Mouse (Mus musculus): Measurements from ENCODE around the gene 1700016D06Rik. TPM values are rescaled to one million over a fixed set of nuclear protein-coding genes. Genes with fewer than 3 reads are reported as not detected.
A peak's percentile ranks its signal among the peaks of the same experiment; 100 is the strongest.

The 1700016D06Rik gene
- polyA plus RNA-seq, 1 experiment: not detected

DNA sequence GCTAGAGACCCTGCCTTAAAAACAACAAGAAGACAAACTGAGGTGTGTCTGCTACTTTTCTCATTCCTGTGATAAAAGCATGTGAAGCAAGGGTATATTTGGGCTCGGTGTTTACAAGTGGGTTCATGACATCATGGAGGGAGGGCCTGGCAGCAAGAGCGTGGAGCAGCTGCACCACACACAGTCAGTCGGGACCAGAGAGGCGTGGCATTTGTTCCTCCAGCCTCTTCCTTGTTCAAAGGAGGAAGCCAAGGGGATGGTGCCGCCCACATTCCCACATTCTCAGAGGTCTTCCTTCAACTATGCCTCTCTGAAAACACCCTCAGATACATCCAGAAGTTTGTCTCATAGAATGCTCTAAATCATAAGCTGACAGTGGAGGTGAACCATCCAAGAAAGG, 2.9 kb upstream of the 1700016D06Rik start:
- no peak for DNase-seq (ENCODE audit: extremely low spot score in 1 of 2, low spot score in 1 of 2)

DNA sequence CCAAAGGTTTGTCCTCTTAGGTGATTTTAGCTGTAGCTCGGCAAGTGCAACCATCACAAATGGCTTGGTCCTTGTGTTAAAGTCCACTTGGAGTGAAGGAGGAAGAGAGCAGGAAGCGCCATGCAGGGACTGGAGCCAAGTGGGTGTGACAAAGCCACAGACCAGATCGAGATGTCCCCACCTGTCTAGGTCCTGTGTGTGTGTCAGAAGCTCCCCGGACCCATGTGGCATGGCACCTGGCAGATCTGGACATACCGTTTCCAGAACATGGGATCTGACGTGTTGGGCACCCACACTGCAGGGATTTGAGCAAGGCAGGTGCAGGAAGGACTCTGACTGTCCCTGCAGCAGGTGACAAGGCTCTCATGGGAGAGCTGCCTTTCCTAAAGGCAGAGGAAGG, 565 bp upstream of the 1700016D06Rik start:
- no peak for DNase-seq (ENCODE audit: extremely low spot score in 1 of 2, low spot score in 1 of 2)

- peak; percentile 39 to 90 for DNase-seq (ENCODE audit: extremely low spot score in 1 of 2, low spot score in 1 of 2)
Measured at GRCm38 (mm10) chr8:11700060-11701032, 517 bp downstream of the 1700016D06Rik start.

DNA sequence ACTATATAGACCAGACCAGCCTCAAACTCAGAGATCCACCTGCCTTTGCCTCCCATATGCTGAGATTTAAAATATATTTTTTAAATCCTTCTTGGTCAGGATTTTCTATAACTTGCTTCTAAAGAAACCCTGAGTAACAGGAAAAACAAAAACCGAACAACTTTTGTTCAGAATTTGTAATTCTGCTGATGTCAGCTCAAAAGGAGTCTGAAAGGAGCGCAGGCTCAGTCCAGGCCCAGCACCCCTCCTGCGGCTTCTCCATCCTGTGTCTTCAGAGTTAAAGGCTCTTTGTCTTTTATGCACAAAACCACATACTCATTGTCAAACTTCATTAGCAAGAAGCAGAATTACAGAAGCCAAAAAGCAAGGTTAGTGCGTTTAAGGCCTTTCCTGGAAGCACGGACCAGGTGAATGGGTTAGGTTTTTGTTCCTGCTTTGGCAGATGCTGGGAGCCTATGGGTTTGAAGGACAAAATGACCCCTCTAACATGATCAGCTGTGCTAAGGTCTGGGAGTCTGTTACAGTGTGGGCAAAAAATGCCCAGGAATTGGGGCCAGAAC, 1.3 kb downstream of the 1700016D06Rik start:
- DNase-seq (ENCODE audit: extremely low spot score in 1 of 2, low spot score in 1 of 2): no peak

GRCm38 (mm10) chr8:11697467-11697866, 3.4 kb downstream of the 1700016D06Rik start:
- DNase-seq (ENCODE audit: extremely low spot score in 1 of 2, low spot score in 1 of 2): no peak

DNA sequence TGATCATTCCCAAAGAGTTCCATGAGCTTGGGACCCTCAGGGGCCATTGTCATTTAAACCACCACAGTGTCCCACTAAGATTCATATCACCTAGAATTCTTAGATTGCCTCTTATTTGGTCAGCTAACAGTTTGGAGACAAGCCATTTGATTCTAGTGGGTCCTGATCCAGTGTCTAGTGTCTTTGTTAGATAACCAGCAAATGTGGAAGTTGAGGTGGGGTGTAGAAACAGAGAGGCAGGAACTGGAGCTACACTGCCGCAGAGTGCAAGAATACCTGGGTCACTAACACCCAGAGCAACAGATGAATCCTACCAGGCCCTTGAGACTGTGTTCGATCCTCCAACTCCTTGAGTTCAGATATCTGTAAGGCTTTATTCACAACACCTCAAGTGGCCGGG, 4.7 kb downstream of the 1700016D06Rik start:
- no peak for DNase-seq (ENCODE audit: extremely low spot score in 1 of 2, low spot score in 1 of 2)

- no peak for DNase-seq (ENCODE audit: extremely low spot score in 1 of 2, low spot score in 1 of 2)
Measured at GRCm38 (mm10) chr8:11693972-11694371, 6.9 kb downstream of the 1700016D06Rik start.

DNA sequence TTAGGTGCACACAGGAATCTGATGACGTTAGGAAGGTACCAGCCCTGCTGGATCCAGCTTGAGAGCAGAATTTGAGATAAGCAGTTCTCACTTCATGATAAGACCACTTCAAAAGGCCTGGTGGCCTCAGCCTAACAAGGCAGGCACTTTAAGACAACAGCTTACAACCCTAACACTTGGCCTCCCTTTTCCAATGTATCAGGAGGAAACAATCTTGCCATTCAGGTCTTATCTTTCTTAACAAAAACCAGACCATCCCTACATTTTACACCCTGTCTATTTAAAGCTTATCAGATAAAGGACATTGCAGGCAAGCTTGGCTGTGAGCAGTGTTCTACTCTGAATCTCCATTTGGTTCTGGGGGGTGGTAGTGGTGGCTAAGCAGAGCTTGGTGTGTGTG, 8.4 kb downstream of the 1700016D06Rik start:
- no peak for DNase-seq (ENCODE audit: extremely low spot score in 1 of 2, low spot score in 1 of 2)

- no peak for DNase-seq (ENCODE audit: extremely low spot score in 1 of 2, low spot score in 1 of 2)
Measured at GRCm38 (mm10) chr8:11691761-11692160, 9.1 kb downstream of the 1700016D06Rik start.

DNA sequence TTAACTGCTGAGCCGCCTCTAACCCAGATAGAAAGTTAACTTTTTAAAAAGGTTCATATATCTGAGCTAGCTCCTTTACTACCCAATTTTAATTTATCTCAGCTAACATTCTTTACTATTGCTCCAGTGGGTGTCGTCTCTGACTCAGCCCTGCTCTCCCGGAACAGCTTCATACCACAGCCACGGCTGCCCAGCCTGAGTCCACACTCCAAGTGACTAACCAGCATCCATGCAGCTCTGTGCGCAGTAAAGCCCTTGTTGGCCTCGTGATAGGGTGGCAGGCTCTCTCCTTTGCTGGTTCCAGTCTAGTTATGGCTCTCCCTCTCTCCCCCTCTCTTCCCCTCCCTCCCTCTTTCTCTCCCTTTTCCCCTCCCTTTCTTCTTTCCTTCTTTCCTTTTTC, 9.6 kb downstream of the 1700016D06Rik start:
- DNase-seq (ENCODE audit: extremely low spot score in 1 of 2, low spot score in 1 of 2): peak in 1 of 2 experiments; percentile 20

GRCm38 (mm10) chr8:11689945-11690344, 10.9 kb downstream of the 1700016D06Rik start:
- DNase-seq (ENCODE audit: extremely low spot score in 1 of 2, low spot score in 1 of 2): no peak

DNA sequence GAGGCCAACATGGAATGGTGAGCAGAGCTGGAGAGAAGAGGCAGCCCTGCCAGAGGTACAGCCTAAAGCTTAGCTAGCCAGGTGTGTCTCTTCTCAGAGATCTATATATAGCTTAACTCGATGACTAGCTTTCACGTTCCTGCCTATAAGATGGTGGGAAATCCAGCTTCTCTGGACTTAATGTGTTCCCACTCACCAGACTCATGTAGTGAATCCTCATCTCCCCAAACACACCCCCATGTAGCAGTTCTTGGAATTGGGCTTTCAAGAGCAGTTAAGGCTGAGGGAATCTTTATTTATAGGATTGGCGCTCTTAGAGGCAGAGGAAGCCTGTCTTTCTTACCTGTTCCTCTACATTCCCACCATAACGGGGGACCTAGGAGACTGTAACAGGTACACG, 13.6 kb downstream of the 1700016D06Rik start:
- no peak for DNase-seq (ENCODE audit: extremely low spot score in 1 of 2, low spot score in 1 of 2)

DNA sequence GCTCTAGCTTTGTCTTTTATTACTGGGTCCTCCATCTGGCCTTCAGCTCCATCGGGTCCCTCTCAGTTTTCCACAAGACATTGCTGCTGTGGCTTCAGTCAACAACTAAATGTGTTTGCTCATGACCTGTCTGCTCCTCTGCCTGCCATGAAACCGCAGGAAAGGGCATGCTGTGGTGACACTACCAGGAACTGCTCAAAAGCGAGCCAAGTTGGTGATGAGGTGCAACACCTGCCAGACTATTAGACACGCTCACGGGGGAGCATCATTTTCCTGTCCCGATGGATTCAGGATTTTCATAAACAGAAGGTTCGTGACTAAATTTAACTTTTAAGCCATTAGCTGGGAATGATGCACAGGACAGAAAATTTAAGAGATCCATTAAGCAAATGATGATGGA, 16.3 kb downstream of the 1700016D06Rik start:
- DNase-seq (ENCODE audit: extremely low spot score in 1 of 2, low spot score in 1 of 2): no peak

DNA sequence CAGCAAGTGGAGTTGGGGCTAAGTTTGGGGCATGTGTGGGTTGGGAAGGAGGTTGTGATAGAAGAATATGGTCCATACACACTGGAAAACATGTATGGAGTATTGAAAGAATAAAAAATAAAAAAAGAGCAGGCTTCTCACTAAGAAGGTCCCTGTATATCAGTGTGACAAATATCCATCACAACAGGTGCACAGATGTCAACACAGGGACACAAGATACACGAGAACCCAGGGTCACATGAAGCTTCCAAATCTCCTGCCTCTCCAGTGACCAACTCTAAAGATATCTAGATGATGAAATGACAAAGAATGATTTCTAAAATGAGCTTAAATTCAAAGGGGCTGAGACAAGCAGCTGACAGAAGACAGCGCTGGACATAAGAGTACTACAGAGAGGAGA, 32.6 kb downstream of the 1700016D06Rik start:
- DNase-seq (ENCODE audit: extremely low spot score in 1 of 2, low spot score in 1 of 2): no peak

DNA sequence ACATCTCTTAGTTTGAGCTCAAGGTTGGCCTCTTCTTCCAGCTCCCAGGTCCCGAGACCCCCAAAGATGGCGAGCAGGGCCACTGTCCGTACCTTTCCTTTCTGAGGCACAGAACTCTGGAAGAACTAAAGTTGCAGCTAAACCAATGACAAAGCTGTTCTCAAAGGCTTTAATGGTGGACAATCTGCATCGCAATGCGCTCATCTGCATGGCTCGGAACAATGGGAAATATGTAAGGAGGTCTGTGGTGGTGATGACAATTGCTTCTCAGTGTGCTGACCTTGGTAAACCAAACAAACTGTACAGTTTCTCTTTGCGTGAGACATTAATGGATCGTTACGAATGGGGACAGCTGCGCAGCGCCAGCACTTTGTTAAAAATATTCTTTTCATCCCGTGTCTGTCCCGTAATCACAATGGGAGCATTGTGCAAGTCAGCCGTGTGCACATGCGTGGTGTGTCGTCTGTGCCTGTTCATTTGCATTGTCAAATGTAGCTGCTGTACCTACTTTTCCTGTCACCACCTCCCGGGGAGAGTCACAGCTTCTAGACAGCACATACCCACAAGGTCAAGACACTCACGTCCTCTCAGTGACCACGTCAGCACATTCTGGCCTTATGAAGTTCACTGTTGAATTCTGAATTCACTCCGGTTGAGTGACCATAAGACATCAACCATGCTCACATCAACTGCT, 34.7 kb downstream of the 1700016D06Rik start:
- DNase-seq (ENCODE audit: extremely low spot score in 1 of 2, low spot score in 1 of 2): peak in 1 of 2 experiments; percentile 10

- DNase-seq (ENCODE audit: extremely low spot score in 1 of 2, low spot score in 1 of 2): no peak
Measured at GRCm38 (mm10) chr8:11661969-11662368, 38.9 kb downstream of the 1700016D06Rik start.

DNA sequence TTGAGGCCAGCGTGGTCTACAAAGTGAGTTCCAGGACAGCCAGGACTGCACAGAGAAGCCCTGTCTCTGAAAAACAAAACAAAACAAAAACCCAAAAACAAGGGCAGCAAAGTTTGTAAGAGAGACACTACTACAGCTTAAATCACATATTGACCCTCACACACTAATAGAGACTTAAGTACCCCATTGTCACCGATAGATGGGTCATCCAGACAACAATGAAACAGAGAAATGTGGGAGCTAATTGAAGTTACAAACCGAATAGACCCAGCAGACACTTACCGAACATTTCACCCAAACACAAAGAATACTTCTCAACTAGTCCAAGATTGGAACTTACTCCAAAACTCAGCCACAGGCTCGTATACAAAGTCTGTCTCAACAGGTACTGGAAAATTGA, 50.8 kb downstream of the 1700016D06Rik start:
- no peak for DNase-seq (ENCODE audit: extremely low spot score in 1 of 2, low spot score in 1 of 2)

- no peak for DNase-seq (ENCODE audit: extremely low spot score in 1 of 2, low spot score in 1 of 2)
Measured at GRCm38 (mm10) chr8:11643123-11643522, 57.7 kb downstream of the 1700016D06Rik start.

DNA sequence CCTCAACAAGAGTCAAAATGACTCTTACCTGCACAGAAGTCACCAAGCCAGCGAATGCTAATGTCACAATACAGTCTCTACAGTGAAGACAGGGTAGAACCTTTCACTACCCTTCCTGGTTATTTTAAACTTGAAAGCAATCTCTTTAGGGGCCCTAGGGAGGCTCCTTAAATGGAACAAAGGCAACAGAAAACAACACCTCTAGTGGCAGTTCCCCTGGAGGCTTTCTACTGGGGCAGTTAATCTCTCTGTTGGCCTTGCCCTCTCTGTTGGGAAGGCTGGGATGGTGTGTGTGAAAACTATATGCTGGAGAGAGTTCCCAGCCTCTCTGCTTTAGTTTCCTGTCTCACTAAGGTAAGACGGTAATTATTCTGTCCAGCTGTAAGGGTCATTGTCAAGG, 60.3 kb downstream of the 1700016D06Rik start:
- no peak for DNase-seq (ENCODE audit: extremely low spot score in 1 of 2, low spot score in 1 of 2)

DNA sequence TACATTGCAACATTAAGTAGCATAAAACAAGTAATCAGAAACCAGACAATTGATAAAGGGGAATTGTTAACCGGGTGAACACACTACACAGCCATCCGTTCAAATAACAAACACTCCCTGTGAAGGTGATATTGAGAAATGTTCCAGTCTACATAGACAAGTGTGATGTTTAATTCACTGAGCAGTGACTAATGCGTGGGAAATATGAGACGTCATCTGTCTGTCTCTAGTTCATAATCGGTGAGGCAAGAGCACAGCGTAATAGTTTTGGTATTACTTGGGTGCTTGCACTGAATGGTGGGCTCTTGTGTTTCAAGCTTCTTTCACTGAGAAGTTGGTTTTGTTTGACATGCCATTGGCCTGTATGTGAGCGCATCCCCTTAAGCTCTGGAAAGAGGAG, 63.3 kb downstream of the 1700016D06Rik start:
- no peak for DNase-seq (ENCODE audit: extremely low spot score in 1 of 2, low spot score in 1 of 2)

DNA sequence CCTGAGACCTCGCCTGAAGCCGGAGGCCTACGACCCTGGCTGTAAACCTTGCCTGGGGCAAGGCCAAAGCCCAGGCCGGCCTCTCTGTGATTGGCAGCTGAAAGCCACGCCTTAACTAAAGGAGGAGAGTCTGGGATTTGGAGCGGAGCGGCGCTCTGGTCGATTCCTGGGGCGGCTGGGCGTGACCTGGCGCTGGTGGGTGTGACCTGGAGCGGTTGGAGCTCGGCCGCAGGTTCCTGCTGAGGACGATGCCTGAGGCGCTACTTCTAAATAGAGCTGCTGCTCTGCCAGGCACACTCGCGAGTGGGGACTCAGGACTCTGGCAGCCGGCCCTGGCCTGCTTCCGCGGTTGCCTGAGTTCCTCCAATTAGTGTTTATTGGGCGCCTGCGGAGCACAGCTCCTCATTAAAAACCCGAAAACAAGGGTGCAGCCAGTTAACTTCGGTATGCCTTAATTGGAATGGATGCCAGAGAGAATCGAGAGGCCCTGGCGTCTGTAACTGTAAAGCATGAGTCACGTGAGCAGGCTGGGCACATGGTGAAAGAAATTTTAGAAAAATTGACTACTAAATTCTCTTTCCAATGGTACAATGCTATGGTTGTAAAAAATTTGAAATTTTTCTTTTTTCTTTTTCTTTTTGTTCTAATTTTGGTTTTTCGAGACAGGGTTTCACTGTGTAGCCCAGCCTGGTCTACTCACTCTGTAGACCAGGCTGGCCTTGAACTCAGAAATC, 64.4 kb downstream of the 1700016D06Rik start:
- DNase-seq (ENCODE audit: extremely low spot score in 1 of 2, low spot score in 1 of 2): peak; percentile 72 to 81
